Mouse (Mus musculus) embryonic fibroblast, embryonic 13.5 days (primary cell): ENCODE results near the gene Ccdc126.

ENCODE experiments used
- CTCF ChIP-seq: IDR thresholded peaks from 2 replicates; pipeline ENCODE4 v1.5.1; 2011; ENCODE audit warnings: mild to moderate bottlenecking, control low read depth, low read length, moderate library complexity, borderline replicate concordance; ENCODE audit not compliant: insufficient read depth
- POLR2A ChIP-seq: IDR thresholded peaks from 2 replicates; pipeline ENCODE4 v1.6.1; 2011; ENCODE audit warnings: low read depth, mild to moderate bottlenecking, control low read depth, low read length, moderate library complexity

DNA sequence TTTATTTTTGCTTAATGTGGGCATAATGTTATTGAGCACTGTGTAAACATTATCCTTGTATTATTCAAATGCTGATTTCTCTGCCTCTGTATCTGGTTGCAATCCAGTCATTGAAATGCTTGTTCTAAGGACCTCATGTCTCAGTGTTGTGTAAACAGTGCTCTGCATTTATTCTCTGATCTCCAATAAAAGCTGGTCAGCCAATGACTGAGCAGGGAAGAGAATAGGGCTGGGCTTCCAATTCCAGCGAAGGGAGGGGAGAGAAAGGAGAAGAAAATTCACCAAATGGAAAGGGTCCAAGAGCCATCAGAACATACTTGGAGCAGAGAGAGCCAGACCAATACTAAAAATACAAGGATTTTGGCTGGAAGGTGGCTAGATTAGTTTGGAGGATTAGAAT, 38.1 kb upstream of the Ccdc126 start:
- TF ChIP-seq CTCF: no peak
- TF ChIP-seq POLR2A: no peak
